Mouse (Mus musculus): ENCODE data around the gene Camta1. TPM values are rescaled to one million over a fixed set of nuclear protein-coding genes. Genes with fewer than 3 reads are reported as not detected.

Camta1 gene
- polyA plus RNA-seq, 1 experiment from 2014 or later = 140 TPM

DNA sequence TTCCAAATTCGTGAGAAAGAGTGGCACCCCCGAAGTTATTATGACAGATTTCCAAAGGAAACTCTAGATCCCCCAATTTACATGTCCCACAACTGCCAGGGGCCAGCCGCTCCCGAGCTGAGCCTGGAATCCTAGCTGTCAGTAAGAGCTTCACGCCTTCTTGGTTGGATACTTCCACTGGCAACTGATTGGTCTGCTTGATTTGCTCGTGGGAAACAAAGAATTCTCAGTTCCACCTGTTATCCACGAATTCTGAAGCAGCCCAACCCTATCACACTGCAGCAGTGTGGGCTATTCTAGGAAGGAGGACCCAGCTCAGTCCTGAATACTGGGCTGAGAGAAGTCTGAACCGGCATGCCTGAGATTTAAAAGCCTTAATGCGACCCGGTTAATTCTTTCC is 755.2 kb downstream of the Camta1 start:
- Histone ChIP-seq H3K27me3 (ENCODE audit: control insufficient read depth, insufficient read depth, low read length) (peaks cover 2% of the 10 kb centered on the region; the same call in 1 of the 2 replicates), H3K9ac (ENCODE audit: low read length) (peak overlapping the region; percentile 92; the same call in 1 of the 2 replicates), H3K4me3 (ENCODE audit: low read depth, low read length) (peak overlapping the region; percentile 81), H3K4me2 (ENCODE audit: low read depth, low read length, severe bottlenecking) (peak overlapping the region; percentile 80), H3K9me3 (ENCODE audit: control insufficient read depth, low read length) (no peaks in the 10 kb centered on the region), H3K4me1 (replicated peaks; ENCODE audit: control insufficient read depth, insufficient read depth, low read length) (peaks cover 8% of the 10 kb centered on the region; the same call in 1 of the 2 replicates), H3K27ac (ENCODE audit: low read depth, low read length) (no peak overlapping the region), H3K36me3 (ENCODE audit: control insufficient read depth, insufficient read depth, low read length) (no peaks in the 10 kb centered on the region)
- DNase-seq (ENCODE audit: low spot score) = no peak
- ATAC-seq (replicated peaks; ENCODE audit: low FRiP score) = no peak
- 31% methylated on average over 10 of the region's 10 CpGs for WGBS

DNA sequence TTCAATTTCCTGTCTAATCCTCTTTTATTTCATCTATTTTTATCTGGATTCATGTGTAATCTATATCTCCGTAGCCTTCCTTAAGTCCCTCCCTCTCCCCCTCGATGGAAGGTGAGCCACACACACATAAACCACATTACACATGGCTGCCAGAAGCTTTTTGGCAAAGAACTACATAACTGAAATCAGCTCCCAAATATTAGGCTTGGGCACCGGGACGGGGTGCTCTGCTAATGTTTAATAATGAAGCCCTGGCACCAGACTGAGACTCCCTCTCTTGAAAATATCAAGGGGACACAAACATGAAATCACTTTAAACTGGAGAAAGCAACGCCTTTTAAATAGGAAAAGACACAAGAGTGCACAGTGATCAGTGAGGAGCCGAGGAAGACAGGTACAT is 755.8 kb downstream of the Camta1 start:
- Histone ChIP-seq H3K27me3 (ENCODE audit: control insufficient read depth, insufficient read depth, low read length) (peaks cover 2% of the 10 kb centered on the region; the same call in 1 of the 2 replicates), H3K36me3 (ENCODE audit: control insufficient read depth, insufficient read depth, low read length) (no peaks in the 10 kb centered on the region), H3K4me1 (replicated peaks; ENCODE audit: control insufficient read depth, insufficient read depth, low read length) (peaks cover 8% of the 10 kb centered on the region; the same call in 1 of the 2 replicates), H3K9ac (ENCODE audit: low read length) (no peak overlapping the region), H3K4me2 (ENCODE audit: low read depth, low read length, severe bottlenecking) (no peak overlapping the region; the same call in 1 of the 2 replicates), H3K27ac (ENCODE audit: low read depth, low read length) (no peak overlapping the region), H3K9me3 (ENCODE audit: control insufficient read depth, low read length) (no peaks in the 10 kb centered on the region), H3K4me3 (ENCODE audit: low read depth, low read length) (no peak overlapping the region)
- 84% methylated on average over 6 of the region's 6 CpGs for WGBS
- DNase-seq (ENCODE audit: low spot score) (no peak), ATAC-seq (replicated peaks; ENCODE audit: low FRiP score) (no peak)

- Histone ChIP-seq H3K9me3 (ENCODE audit: control insufficient read depth, low read length) (no peaks in the 10 kb centered on the region), H3K9ac (ENCODE audit: low read length) (no peak overlapping the region), H3K27ac (ENCODE audit: low read depth, low read length) (no peak overlapping the region), H3K4me3 (ENCODE audit: low read depth, low read length) (no peak overlapping the region), H3K36me3 (ENCODE audit: control insufficient read depth, insufficient read depth, low read length) (no peaks in the 10 kb centered on the region), H3K27me3 (ENCODE audit: control insufficient read depth, insufficient read depth, low read length) (no peaks in the 10 kb centered on the region), H3K4me1 (replicated peaks; ENCODE audit: control insufficient read depth, insufficient read depth, low read length) (peaks cover 8% of the 10 kb centered on the region; the same call in 1 of the 2 replicates), H3K4me2 (ENCODE audit: low read depth, low read length, severe bottlenecking) (no peak overlapping the region)
- ATAC-seq (replicated peaks; ENCODE audit: low FRiP score) = no peak
- DNase-seq (ENCODE audit: low spot score) = no peak
- WGBS = 91% methylated on average over 10 of the region's 10 CpGs
These were observed 757.5 kb downstream of the Camta1 start for GRCm38 (mm10) chr4:151104147-151104546.

DNA sequence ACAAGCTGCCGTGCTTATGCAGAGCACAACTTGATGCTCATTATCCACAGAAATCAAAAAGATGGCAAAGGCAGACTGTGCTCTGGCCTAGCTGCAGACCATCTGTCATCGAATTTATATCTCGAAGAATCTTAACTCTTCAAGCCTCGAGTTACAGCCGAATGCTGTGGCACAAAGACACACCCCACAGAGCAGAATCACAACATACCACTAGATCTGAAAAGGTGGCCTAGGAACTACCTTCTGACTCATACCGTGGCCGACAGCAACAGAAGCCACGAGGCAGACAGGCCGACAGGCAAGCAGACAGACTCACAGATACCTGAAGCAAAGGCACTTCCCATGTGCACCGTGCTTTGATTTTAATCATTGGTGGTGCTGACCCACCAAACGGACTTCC is 758.0 kb downstream of the Camta1 start:
- Histone ChIP-seq H3K36me3 (ENCODE audit: control insufficient read depth, insufficient read depth, low read length) (no peaks in the 10 kb centered on the region), H3K27ac (ENCODE audit: low read depth, low read length) (no peak overlapping the region)

DNA sequence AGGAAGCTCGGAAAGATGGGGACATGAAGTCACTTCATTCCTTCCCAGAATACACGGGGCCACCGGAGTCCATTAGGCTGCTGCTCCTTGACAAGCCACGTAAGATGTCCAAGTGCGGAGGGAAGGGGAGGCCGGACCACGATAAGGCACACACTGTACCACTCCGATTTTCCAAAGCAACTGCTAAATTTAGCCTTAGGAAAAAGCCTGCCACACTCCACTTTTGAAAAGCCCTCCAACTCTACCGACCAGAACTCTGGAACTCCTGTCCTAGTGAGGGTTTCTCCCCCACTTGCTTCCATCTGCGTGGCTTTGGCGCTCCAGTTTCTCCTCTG is 764.6 kb downstream of the Camta1 start:
- Histone ChIP-seq H3K4me1 (replicated peaks; ENCODE audit: control insufficient read depth, insufficient read depth, low read length) (0 out of 2 replicates have a peak, but pooled peaks cover 2% of the 10 kb centered on the region), H3K4me2 (ENCODE audit: low read depth, low read length, severe bottlenecking) (no peak overlapping the region), H3K4me3 (ENCODE audit: low read depth, low read length) (no peak overlapping the region), H3K9ac (ENCODE audit: low read length) (no peak overlapping the region), H3K27ac (ENCODE audit: low read depth, low read length) (no peak overlapping the region), H3K27me3 (ENCODE audit: control insufficient read depth, insufficient read depth, low read length) (no peaks in the 10 kb centered on the region), H3K36me3 (ENCODE audit: control insufficient read depth, insufficient read depth, low read length) (no peaks in the 10 kb centered on the region; the same call in 1 of the 2 replicates), H3K9me3 (ENCODE audit: control insufficient read depth, low read length) (no peaks in the 10 kb centered on the region)
- DNase-seq (ENCODE audit: low spot score) (no peak), ATAC-seq (replicated peaks; ENCODE audit: low FRiP score) (no peak)
- WGBS = 89% methylated on average over 11 of the region's 11 CpGs

More for the DNA sequence above, 758.0 kb downstream of the Camta1 start:
- Histone ChIP-seq H3K4me1 (replicated peaks; ENCODE audit: control insufficient read depth, insufficient read depth, low read length) (peaks cover 8% of the 10 kb centered on the region; the same call in 1 of the 2 replicates), H3K9me3 (ENCODE audit: control insufficient read depth, low read length) (no peaks in the 10 kb centered on the region), H3K27me3 (ENCODE audit: control insufficient read depth, insufficient read depth, low read length) (no peaks in the 10 kb centered on the region), H3K9ac (ENCODE audit: low read length) (no peak overlapping the region), H3K4me2 (ENCODE audit: low read depth, low read length, severe bottlenecking) (no peak overlapping the region), H3K4me3 (ENCODE audit: low read depth, low read length) (no peak overlapping the region)
- 89% methylated on average over 11 of the region's 11 CpGs for WGBS
- ATAC-seq (replicated peaks; ENCODE audit: low FRiP score) (no peak), DNase-seq (ENCODE audit: low spot score) (no peak)

DNA sequence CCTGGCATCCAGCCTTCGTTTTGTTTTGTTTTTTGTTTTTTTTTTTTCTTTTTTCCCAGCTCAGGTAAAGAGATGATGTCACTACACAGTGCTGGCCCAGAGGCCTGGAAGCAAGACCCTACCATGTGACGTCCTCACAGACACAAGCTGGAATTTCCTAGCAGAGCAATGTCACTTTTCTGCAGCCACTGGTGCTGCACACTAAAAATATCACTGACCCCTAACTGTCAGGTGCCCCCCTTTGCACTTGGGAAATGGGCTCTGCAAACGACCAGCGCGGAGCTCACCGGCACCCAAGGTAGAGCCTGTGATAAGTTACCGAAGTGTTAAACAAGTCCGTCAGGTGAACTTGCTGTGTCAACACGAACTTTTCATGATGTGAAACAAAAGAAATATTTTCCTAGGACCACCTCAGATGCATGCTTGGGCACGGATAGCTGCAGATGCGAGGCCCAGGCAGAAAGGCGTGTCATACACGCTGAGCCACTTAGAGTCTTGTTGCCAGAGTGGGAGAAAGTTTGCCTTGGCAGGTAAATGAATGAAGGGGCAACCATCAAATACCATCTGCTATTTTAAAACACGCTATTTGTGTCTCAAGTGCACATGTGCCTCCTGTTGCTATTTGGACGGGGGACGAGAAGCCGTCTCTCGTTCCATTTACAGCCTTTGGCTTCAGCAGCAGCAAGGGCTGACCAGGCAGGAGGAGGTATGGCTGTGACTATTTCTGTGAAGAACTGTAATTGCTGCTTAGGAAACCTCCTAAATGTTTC is 765.2 kb downstream of the Camta1 start:
- ATAC-seq (replicated peaks; ENCODE audit: low FRiP score) (no peak), DNase-seq (ENCODE audit: low spot score) (no peak)
- Histone ChIP-seq H3K4me3 (ENCODE audit: low read depth, low read length) (no peak overlapping the region), H3K9ac (ENCODE audit: low read length) (no peak overlapping the region), H3K36me3 (ENCODE audit: control insufficient read depth, insufficient read depth, low read length) (no peaks in the 10 kb centered on the region; the same call in 1 of the 2 replicates), H3K4me2 (ENCODE audit: low read depth, low read length, severe bottlenecking) (no peak overlapping the region), H3K27ac (ENCODE audit: low read depth, low read length) (no peak overlapping the region), H3K4me1 (replicated peaks; ENCODE audit: control insufficient read depth, insufficient read depth, low read length) (0 out of 2 replicates have a peak, but pooled peaks cover 2% of the 10 kb centered on the region), H3K27me3 (ENCODE audit: control insufficient read depth, insufficient read depth, low read length) (no peaks in the 10 kb centered on the region), H3K9me3 (ENCODE audit: control insufficient read depth, low read length) (no peaks in the 10 kb centered on the region)
- WGBS = 91% methylated on average over 18 of the region's 18 CpGs

GRCm38 (mm10) chr4:151095207-151095606 is 766.5 kb downstream of the Camta1 start:
- DNase-seq (ENCODE audit: low spot score) = peak; percentile 62
- WGBS = 30% methylated on average over 2 of the region's 2 CpGs

GRCm38 (mm10) chr4:151089270-151089669 is 772.4 kb downstream of the Camta1 start, which contains the start of gene Gm13090:
Gene Gm13090, plus strand, starts transcription at chr4:151089570.
- DNase-seq (ENCODE audit: low spot score) = no peak

More at GRCm38 (mm10) chr4:151095207-151095606, 766.5 kb downstream of the Camta1 start:
- H3K36me3 ChIP-seq (ENCODE audit: control insufficient read depth, insufficient read depth, low read length) = no peaks in the 10 kb centered on the region; the same call in 1 of the 2 replicates
- peaks cover 2% of the 10 kb centered on the region; the same call in 1 of the 2 replicates for H3K4me1 ChIP-seq (replicated peaks; ENCODE audit: control insufficient read depth, insufficient read depth, low read length)
- H3K4me2 ChIP-seq (ENCODE audit: low read depth, low read length, severe bottlenecking) = no peak overlapping the region
- H3K4me3 ChIP-seq (ENCODE audit: low read depth, low read length) = no peak overlapping the region
- no peak for ATAC-seq (replicated peaks; ENCODE audit: low FRiP score)
- H3K9ac ChIP-seq (ENCODE audit: low read length) = no peak overlapping the region
- no peaks in the 10 kb centered on the region for H3K27me3 ChIP-seq (ENCODE audit: control insufficient read depth, insufficient read depth, low read length)
- H3K9me3 ChIP-seq (ENCODE audit: control insufficient read depth, low read length) = no peaks in the 10 kb centered on the region
- H3K27ac ChIP-seq (ENCODE audit: low read depth, low read length) = no peak overlapping the region

More at GRCm38 (mm10) chr4:151089270-151089669, 772.4 kb downstream of the Camta1 start, which contains the start of gene Gm13090:
- WGBS = 87% methylated on average over 7 of the region's 7 CpGs
- Histone ChIP-seq H3K36me3 (ENCODE audit: control insufficient read depth, insufficient read depth, low read length) (peaks cover 19% of the 10 kb centered on the region), H3K9me3 (ENCODE audit: control insufficient read depth, low read length) (no peaks in the 10 kb centered on the region), H3K4me1 (replicated peaks; ENCODE audit: control insufficient read depth, insufficient read depth, low read length) (no peaks in the 10 kb centered on the region; the same call in 1 of the 2 replicates), H3K4me3 (ENCODE audit: low read depth, low read length) (no peak within 1 kb of the TSS), H3K9ac (ENCODE audit: low read length) (no peak within 1 kb of the TSS), H3K27me3 (ENCODE audit: control insufficient read depth, insufficient read depth, low read length) (no peaks in the 10 kb centered on the region), H3K27ac (ENCODE audit: low read depth, low read length) (no peak within 1 kb of the TSS), H3K4me2 (ENCODE audit: low read depth, low read length, severe bottlenecking) (no peak within 1 kb of the TSS)
- ATAC-seq (replicated peaks; ENCODE audit: low FRiP score) = no peak

All from forebrain, embryonic 11.5 days (tissue).